Mouse (Mus musculus): ENCODE measurements around the gene Xndc1.
"Not testable (repeated sequence)": the region's sequence is repeated elsewhere in the genome, so short reads cannot be mapped to it uniquely, and the experiment has no call there.

Gene Xndc1

GRCm38 (mm10) chr7:102065046-102065891 is at the start of gene Xndc1, which contains the start of the genes Rnf121 and Xntrpc:
Gene Xndc1 (plus strand): TSS chr7:102065511.
Gene Rnf121 (minus strand): TSS chr7:102065469.
Gene Xntrpc (plus strand): TSS chr7:102065713.
- DNase-seq (ENCODE audit: inconsistent age in 2 of 2, low spot score in 1 of 2) = peak; percentile 94 to 98

GRCm38 (mm10) chr7:102016936-102017335 is 48.4 kb upstream of the Xndc1 start:
- peak in 1 of 2 experiments; percentile 78 for DNase-seq (ENCODE audit: inconsistent age in 2 of 2, low spot score in 1 of 2)

GRCm38 (mm10) chr7:102017452-102017851 is 47.9 kb upstream of the Xndc1 start:
- DNase-seq (ENCODE audit: inconsistent age in 2 of 2, low spot score in 1 of 2) = no peak

GRCm38 (mm10) chr7:102018034-102018433 is 47.3 kb upstream of the Xndc1 start:
- DNase-seq (ENCODE audit: inconsistent age in 2 of 2, low spot score in 1 of 2) = peak in 1 of 2 experiments; percentile 74

- DNase-seq (ENCODE audit: inconsistent age in 2 of 2, low spot score in 1 of 2) = no peak
Observed at GRCm38 (mm10) chr7:102018590-102018989, 46.7 kb upstream of the Xndc1 start, which contains the start of gene Il18bp. Gene Il18bp (minus strand): TSS chr7:102018690.

- no peak for DNase-seq (ENCODE audit: inconsistent age in 2 of 2, low spot score in 1 of 2)
Observed at GRCm38 (mm10) chr7:102019362-102019761, 45.9 kb upstream of the Xndc1 start.

- DNase-seq (ENCODE audit: inconsistent age in 2 of 2, low spot score in 1 of 2) = not testable (repeated sequence)
Observed at GRCm38 (mm10) chr7:102020934-102021333, 44.4 kb upstream of the Xndc1 start.

- no peak for DNase-seq (ENCODE audit: inconsistent age in 2 of 2, low spot score in 1 of 2)
Observed at GRCm38 (mm10) chr7:102023821-102024220, 41.5 kb upstream of the Xndc1 start.

- DNase-seq (ENCODE audit: inconsistent age in 2 of 2, low spot score in 1 of 2) = peak in 1 of 2 experiments; percentile 72
Observed at GRCm38 (mm10) chr7:102025187-102026119, 39.9 kb upstream of the Xndc1 start.

- DNase-seq (ENCODE audit: inconsistent age in 2 of 2, low spot score in 1 of 2) = peak in 1 of 2 experiments; percentile 70
Observed at GRCm38 (mm10) chr7:102034904-102035303, 30.4 kb upstream of the Xndc1 start.

GRCm38 (mm10) chr7:102035534-102035933 is 29.8 kb upstream of the Xndc1 start:
- no peak for DNase-seq (ENCODE audit: inconsistent age in 2 of 2, low spot score in 1 of 2)

- no peak for DNase-seq (ENCODE audit: inconsistent age in 2 of 2, low spot score in 1 of 2)
Observed at GRCm38 (mm10) chr7:102037318-102037717, 28.0 kb upstream of the Xndc1 start.

GRCm38 (mm10) chr7:102042314-102042713 is 23.0 kb upstream of the Xndc1 start:
- peak in 1 of 2 experiments; percentile 41 for DNase-seq (ENCODE audit: inconsistent age in 2 of 2, low spot score in 1 of 2)

GRCm38 (mm10) chr7:102048524-102048923 is 16.8 kb upstream of the Xndc1 start:
- DNase-seq (ENCODE audit: inconsistent age in 2 of 2, low spot score in 1 of 2) = not testable (repeated sequence)

GRCm38 (mm10) chr7:102061353-102061752 is 4.0 kb upstream of the Xndc1 start:
- no peak for DNase-seq (ENCODE audit: inconsistent age in 2 of 2, low spot score in 1 of 2)

GRCm38 (mm10) chr7:102062203-102062602 is 3.1 kb upstream of the Xndc1 start:
- DNase-seq (ENCODE audit: inconsistent age in 2 of 2, low spot score in 1 of 2) = no peak

- DNase-seq (ENCODE audit: inconsistent age in 2 of 2, low spot score in 1 of 2) = no peak
Observed at GRCm38 (mm10) chr7:102063891-102064290, 1.4 kb upstream of the Xndc1 start.

- DNase-seq (ENCODE audit: inconsistent age in 2 of 2, low spot score in 1 of 2) = no peak
Observed at GRCm38 (mm10) chr7:102064655-102065045, 661 bp upstream of the Xndc1 start.

- DNase-seq (ENCODE audit: inconsistent age in 2 of 2, low spot score in 1 of 2) = no peak
Observed at GRCm38 (mm10) chr7:102066363-102066762, 1.1 kb downstream of the Xndc1 start.

GRCm38 (mm10) chr7:102076714-102077296 is 11.5 kb downstream of the Xndc1 start:
- DNase-seq (ENCODE audit: inconsistent age in 2 of 2, low spot score in 1 of 2) = peak in 1 of 2 experiments; percentile 66

GRCm38 (mm10) chr7:102078517-102078916 is 13.2 kb downstream of the Xndc1 start:
- peak in 1 of 2 experiments; percentile 73 for DNase-seq (ENCODE audit: inconsistent age in 2 of 2, low spot score in 1 of 2)

Measured in adrenal gland, adult (tissue).